Mouse (Mus musculus) megakaryocyte-erythroid progenitor cell, adult 5-6 weeks (primary cell): ENCODE measurements at regions not wholly inside any gene's neighbourhood (a gene's known extent, or its start where the extent isn't known, plus 50 kb on each side); places are given as distances from the start of the nearest gene placed in this dataset.

Experiments
- ATAC-seq: replicated peaks from 2 replicates; pipeline ENCODE4 v1.8.0; 2016; ENCODE audit warnings: mild to moderate bottlenecking, inconsistent platforms; ENCODE audit not compliant: severe bottlenecking, poor library complexity, low FRiP score, low TSS enrichment

- no peak for ATAC-seq
These were observed 59.1 kb upstream of the Klf3 start for GRCm38 (mm10) chr5:64744041-64744440.

- no peak for ATAC-seq
These were observed 58.7 kb upstream of the Klf3 start for GRCm38 (mm10) chr5:64744455-64744854.

DNA sequence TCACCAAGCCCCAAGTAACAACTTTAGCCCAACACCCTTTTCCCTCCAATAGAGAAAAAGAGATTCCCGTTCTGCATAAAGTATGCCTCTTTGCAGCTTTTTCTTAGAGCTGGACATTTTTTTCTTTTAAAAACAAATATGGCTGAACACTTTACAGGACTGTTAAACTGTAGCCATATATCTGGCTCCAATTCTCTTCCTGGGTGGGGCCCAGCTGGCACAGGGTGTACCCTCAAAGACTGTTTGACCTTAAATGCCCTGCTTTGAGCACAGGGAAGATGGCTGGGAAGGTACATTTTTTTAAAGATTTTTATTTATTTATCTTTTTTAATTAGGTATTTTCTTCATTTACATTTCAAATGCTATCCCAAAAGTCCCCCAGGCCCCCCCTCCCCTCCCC, 55.7 kb upstream of the Klf3 start:
- ATAC-seq = peak; percentile 64; the same call in 1 of the 2 replicates

- ATAC-seq = no peak
These were observed 53.6 kb upstream of the Klf3 start for GRCm38 (mm10) chr5:64749415-64750166.

DNA sequence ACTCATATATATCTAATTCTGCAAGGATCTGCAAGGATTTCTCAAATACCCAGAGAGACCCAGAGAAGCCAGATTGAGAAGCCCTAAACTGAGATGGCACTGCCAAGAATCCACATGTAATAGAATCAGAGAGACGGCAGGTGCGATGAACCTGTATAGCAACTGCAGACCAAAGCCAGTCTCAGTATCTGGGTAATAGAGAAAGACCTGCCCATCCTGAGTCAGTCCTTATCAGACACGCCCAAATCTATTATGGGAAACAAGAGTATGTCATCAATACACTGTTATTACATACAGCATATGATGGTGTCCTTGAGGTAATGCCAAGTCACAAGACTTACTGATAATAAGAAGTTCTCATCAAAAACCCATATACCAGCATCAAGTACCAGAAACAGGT, 52.8 kb upstream of the Klf3 start:
- ATAC-seq = 0 out of 2 replicates have a peak, but pooled peaks have one; percentile 20

- no peak for ATAC-seq
These were observed 52.1 kb upstream of the Klf3 start for GRCm38 (mm10) chr5:64750976-64751656.

DNA sequence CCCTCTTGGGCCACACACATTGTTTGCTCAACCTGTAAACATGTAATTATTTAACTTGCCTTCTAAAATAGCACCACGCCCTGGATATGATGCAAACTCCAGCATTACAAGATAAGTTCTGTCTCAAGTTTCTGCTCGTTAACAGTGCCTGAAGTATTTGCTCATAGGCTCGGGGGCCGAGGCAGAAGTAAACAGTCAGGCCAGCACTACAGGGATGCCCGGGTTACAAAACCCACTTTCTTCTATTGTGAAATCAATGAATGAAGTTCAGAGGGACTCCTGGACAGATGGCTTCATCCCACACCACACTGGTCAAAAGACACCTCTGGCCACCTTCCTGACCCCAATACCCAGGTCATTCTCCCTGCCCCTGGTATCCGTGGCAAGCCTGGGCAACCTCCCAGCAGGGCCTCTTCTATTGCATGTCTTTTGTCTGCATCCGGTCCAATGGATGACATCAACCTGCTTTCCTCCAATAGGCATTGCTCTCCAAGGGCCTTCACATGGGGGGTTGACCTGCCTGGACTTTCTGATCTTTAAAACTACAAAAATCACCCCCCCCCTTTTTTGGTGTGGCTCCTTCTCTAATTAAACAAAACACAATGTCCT, 49.9 kb upstream of the Klf3 start:
- no peak for ATAC-seq
